Mouse (Mus musculus): ENCODE results near the gene Mettl27. TPM values are rescaled to one million over a fixed set of nuclear protein-coding genes. Genes with fewer than 3 reads are reported as not detected.
A peak's percentile ranks its signal among the peaks of the same experiment; 100 is the strongest.

The Mettl27 gene
- total RNA-seq, 2 experiments from 2014 or later: 1.2 to 3.9 TPM

DNA sequence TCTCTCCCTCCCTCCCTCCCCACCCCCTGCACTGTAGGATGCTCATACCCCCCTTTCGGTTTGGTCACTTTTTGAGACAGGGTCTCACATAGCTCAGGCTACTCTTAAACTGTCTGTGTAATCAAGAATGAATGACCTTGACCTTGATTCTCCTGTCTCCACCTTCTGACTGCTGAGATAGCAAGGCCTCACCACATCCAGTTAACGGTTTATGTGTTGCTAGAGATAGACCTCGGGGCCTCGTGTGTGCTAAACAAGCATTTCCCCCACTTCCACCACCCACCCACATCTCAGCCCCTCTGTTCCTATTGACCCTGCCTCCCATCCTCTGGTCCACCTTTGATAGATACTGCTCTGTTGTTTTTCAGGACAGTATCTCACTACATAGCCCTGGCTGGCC lies 45.7 kb downstream of the Mettl27 start:
- ATAC-seq (replicated peaks; ENCODE audit: poor library complexity, severe bottlenecking): no peak

DNA sequence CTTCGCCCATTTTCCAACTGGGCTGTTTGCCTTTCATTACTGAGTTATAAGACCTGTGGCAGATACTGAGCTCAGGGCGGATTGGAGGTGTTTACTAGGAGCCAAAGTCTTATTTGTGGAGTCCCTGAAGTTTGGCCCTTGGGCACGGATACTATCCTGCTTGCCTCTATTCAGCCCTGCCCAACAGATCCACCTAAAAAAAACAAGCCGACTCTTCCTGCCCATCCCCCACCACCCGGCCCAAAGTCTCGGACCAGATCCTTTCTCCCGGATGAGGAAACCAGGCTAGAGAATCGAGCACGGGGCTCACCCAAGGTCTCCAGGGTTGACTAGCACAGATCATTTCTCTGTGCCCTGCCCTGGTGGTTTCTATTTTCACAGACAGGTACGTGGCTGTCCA lies 49.0 kb downstream of the Mettl27 start:
- ATAC-seq (replicated peaks; ENCODE audit: poor library complexity, severe bottlenecking): no peak

DNA sequence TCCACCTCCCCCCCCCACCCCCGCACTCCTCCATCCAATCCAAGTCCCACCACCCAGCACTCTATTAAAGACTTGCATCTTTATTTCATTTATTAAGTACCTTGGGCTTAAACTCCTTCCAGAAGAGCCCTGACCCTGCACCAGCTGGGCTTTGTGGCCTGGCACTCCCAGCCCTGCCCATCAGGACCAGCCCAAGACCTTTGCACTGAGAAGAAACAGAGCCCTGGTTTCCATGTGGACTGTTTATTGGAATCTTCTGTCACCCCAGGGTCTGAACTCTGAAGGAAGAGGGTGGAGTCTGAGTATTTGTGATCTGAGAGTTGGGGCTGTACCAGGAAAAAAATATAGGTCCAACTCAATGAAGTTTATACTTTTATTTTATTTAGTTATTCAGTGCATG lies 50.9 kb downstream of the Mettl27 start:
- no peak for ATAC-seq (replicated peaks; ENCODE audit: poor library complexity, severe bottlenecking)

DNA sequence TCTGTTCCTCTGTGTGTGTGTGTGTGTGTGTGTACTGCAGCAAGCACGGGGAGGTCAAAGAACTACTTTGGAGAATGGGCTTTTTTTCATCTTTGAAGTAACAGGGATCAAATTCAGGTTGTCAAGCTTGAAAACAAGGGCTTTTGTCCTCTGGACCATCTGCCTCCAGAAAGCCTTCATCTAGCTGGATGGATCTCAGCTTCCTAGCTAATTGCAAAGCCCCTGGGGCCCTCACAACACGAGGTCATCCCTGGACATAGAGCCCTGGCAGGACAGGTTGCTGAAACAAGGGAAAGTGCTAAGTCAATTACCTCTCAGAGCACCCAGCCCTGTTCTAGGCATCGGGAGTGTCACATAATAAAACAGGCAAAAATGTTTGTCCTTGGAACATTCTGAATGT lies 51.6 kb downstream of the Mettl27 start:
- no peak for ATAC-seq (replicated peaks; ENCODE audit: poor library complexity, severe bottlenecking)

DNA sequence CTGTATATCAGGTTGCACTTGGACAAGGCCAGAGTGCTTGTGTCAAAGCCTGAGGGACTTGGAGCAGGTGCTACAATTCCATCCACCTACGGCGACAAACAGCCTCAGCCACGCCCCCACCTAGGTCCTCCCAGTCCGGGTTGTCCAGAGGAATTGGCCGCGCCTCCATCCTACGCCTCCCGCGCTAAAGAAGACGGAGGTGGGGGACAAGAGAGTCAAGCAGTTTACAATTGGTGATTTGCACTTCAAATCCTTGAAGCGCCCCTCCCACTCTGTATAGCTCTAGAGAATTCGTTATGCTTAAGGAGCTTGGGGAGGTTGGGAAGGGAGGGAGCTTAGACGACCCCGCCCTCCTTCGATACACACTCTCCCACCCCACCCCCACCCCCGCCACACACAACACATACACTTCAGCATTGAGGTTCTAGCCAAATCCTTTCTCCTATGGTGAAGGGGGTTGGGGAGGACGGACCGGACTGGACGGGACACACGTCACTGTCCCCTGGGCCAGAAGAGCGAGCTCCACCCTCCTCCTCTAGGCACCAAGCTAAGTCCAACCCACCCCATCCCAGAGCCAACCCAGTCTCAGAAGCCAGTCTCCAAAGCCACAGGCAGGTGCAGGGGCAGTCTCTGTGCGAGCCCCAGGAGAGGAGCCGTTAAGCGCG lies 53.6 kb downstream of the Mettl27 start, which contains the start of gene Cldn3:
Cldn3 (plus strand) TSS at position 582 of the 665 bp plus-strand sequence.
- peak; percentile 21; the same call in 1 of the 2 replicates for ATAC-seq (replicated peaks; ENCODE audit: poor library complexity, severe bottlenecking)

DNA sequence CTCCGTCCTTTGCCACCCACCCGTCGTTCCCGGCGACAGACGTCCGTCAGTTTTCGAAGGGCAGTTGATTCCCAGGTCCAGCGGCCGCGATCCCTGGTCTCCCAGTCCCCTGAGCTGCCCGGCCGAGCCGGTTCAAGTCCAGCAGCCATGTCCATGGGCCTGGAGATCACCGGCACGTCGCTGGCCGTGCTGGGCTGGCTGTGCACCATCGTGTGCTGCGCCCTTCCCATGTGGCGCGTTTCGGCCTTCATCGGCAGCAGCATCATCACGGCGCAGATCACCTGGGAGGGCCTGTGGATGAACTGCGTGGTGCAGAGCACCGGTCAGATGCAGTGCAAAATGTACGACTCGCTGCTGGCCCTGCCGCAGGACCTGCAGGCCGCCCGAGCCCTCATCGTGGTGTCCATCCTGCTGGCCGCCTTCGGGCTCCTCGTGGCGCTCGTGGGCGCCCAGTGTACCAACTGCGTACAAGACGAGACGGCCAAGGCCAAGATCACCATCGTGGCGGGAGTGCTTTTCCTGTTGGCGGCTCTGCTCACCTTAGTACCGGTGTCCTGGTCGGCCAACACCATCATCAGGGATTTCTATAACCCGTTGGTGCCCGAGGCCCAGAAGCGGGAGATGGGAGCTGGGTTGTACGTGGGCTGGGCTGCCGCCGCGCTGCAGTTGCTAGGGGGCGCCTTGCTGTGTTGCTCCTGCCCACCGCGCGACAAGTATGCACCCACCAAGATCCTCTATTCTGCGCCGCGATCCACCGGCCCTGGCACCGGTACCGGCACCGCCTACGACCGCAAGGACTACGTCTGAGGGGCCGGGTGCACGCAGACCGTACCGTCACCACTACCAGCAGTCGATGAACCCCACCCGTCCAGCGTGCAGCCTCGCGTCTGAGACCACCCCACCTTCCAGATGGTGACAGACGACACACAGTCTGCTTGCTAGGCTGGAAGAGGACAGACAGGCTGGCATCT lies 54.4 kb downstream of the Mettl27 start:
- ATAC-seq (replicated peaks; ENCODE audit: poor library complexity, severe bottlenecking): peak; percentile 42

DNA sequence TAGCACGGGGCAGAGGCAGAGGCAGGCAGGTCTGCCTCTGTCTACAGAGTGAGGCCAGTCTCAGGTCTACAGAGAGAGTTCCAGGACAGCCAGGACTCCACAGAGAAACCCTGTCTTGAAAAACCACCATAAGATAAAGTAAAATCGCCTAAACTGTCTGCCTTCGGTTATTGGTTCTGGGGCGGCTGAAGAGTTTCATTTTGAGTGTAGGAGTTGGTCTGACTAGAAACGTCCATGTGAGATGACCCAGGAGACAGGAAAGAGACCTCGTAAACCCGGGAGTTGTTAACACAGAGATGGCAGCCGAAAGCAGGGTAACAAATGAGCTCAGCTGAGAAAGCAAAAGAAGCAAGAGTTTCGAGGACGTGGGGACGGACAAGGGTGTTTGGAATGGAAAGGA lies 57.0 kb downstream of the Mettl27 start:
- ATAC-seq (replicated peaks; ENCODE audit: poor library complexity, severe bottlenecking): no peak

DNA sequence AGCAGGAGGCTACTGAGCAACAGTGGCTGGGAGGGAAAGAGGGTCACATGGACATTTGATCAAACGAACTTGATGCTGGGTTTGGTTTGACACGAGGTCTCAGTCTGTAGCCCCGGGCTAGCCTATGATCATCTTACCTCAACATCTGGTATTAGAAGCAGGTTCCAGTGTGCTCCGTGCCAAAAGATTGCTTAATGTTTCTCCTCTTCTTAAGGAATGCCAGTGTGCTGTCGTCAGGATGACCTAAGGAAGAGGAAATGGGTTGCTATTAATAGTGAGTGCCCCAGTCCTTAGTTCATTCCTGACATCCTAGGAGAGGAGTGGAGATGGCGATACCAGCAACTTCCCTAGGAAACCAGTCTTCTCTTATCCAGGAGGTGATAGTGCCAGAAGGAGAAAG lies 57.6 kb downstream of the Mettl27 start:
- no peak for ATAC-seq (replicated peaks; ENCODE audit: poor library complexity, severe bottlenecking)

Other genes starting within 250 kb of the Mettl27 start
- 30.6 and 30.9 TPM in 2 replicates for gene Limk1, start 243.8 kb upstream of the Mettl27 start, total RNA-seq (2014; fragmentation: Nextera tagmentation)
- 11.4 and 13.6 TPM in 2 replicates for gene Limk1, start 243.8 kb upstream of the Mettl27 start, total RNA-seq (2017)
- not detected in 2 replicates for gene Eln, start 185.0 kb upstream of the Mettl27 start, total RNA-seq (2014; fragmentation: Nextera tagmentation)
- not detected in 2 replicates for gene Eln, start 185.0 kb upstream of the Mettl27 start, total RNA-seq (2017)
- gene Tmem270, start 25.6 kb upstream of the Mettl27 start, total RNA-seq (2014; fragmentation: Nextera tagmentation): not detected in 2 replicates
- gene Tmem270, start 25.6 kb upstream of the Mettl27 start, total RNA-seq (2017): not detected in 2 replicates
- not detected in 2 replicates for gene Cldn13, start 16.8 kb upstream of the Mettl27 start, total RNA-seq (2014; fragmentation: Nextera tagmentation)
- 0.13 TPM in 1 of 2 replicates, not detected in the other for gene Cldn13, start 16.8 kb upstream of the Mettl27 start, total RNA-seq (2017)
- not detected in 2 replicates for gene Cldn4, start 14.6 kb downstream of the Mettl27 start, total RNA-seq (2014; fragmentation: Nextera tagmentation)
- not detected in 2 replicates for gene Cldn4, start 14.6 kb downstream of the Mettl27 start, total RNA-seq (2017)
- not detected in 2 replicates for gene Cldn3, start 53.8 kb downstream of the Mettl27 start, total RNA-seq (2014; fragmentation: Nextera tagmentation)
- not detected in 2 replicates for gene Cldn3, start 53.8 kb downstream of the Mettl27 start, total RNA-seq (2017)
- gene Abhd11, start 76.8 kb downstream of the Mettl27 start, total RNA-seq (2014; fragmentation: Nextera tagmentation): 102 and 115 TPM in 2 replicates
- 56.8 and 75.0 TPM in 2 replicates for gene Abhd11, start 76.8 kb downstream of the Mettl27 start, total RNA-seq (2017)
- 1.2 and 3.6 TPM in 2 replicates for gene Stx1a, start 91.1 kb downstream of the Mettl27 start, total RNA-seq (2014; fragmentation: Nextera tagmentation)
- not detected in 2 replicates for gene Stx1a, start 91.1 kb downstream of the Mettl27 start, total RNA-seq (2017)
- 15.7 and 18.7 TPM in 2 replicates for gene Dnajc30, start 131.8 kb downstream of the Mettl27 start, total RNA-seq (2014; fragmentation: Nextera tagmentation)
- gene Dnajc30, start 131.8 kb downstream of the Mettl27 start, total RNA-seq (2017): 5.4 and 6.5 TPM in 2 replicates
- gene Bud23, start 132.6 kb downstream of the Mettl27 start, total RNA-seq (2014; fragmentation: Nextera tagmentation): 80.5 and 90.8 TPM in 2 replicates
- gene Bud23, start 132.6 kb downstream of the Mettl27 start, total RNA-seq (2017): 44.9 and 89.9 TPM in 2 replicates
- not detected in 2 replicates for gene Vps37d, start 145.9 kb downstream of the Mettl27 start, total RNA-seq (2014; fragmentation: Nextera tagmentation)
- not detected in 2 replicates for gene Vps37d, start 145.9 kb downstream of the Mettl27 start, total RNA-seq (2017)
- gene Mlxipl, start 157.5 kb downstream of the Mettl27 start, total RNA-seq (2014; fragmentation: Nextera tagmentation): not detected in 2 replicates
- 1.2 TPM in 1 of 2 replicates, not detected in the other for gene Mlxipl, start 157.5 kb downstream of the Mettl27 start, total RNA-seq (2017)
- gene Tbl2, start 217.3 kb downstream of the Mettl27 start, total RNA-seq (2014; fragmentation: Nextera tagmentation): 14.7 and 19.2 TPM in 2 replicates
- gene Tbl2, start 217.3 kb downstream of the Mettl27 start, total RNA-seq (2017): 19.1 and 23.0 TPM in 2 replicates
- gene Bcl7b, start 235.9 kb downstream of the Mettl27 start, total RNA-seq (2014; fragmentation: Nextera tagmentation): 15.8 and 38.5 TPM in 2 replicates
- gene Bcl7b, start 235.9 kb downstream of the Mettl27 start, total RNA-seq (2017): 20.7 and 36.9 TPM in 2 replicates

All from granulocyte monocyte progenitor cell, adult 5-6 weeks (primary cell).